In the genomic region with DNA sequence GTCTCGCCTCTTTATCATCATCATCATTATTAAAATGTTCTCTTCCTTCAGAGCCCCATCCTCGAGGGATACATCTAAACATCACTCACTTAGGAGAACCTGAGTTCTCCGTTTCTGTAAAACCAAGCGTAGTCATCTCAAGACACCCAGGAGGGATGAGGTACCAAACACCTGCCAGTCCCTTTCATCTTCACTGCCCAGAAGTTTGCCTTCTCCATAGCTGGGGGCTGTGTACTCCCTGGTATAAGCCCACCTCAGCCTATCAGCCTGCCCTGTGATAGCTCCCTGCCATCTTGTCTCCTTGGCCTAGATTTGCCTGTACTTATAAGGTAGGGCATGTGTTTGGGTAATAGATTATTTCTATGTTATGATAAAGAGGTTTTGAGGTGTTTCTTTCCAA, we compare ENCODE assay signal across 8 mouse cellular contexts. TPM values are rescaled to one million over a fixed set of nuclear protein-coding genes. Genes with fewer than 3 reads are reported as not detected.
DNase-seq lines count a peak whose midpoint lies in the region; ATAC-seq and TF ChIP-seq lines count a peak whose summit lies in the region.

No protein-coding gene starts in this region.

- TF ChIP-seq CTCF in gastrocnemius, adult 2 months (IDR thresholded peaks at IDR 0.05): no peak
- TF ChIP-seq CTCF in CH12.LX (conservative IDR thresholded peaks at IDR 0.05 in 1 of 2, IDR thresholded peaks at IDR 0.05 in 1 of 2; ENCODE audit: low read depth in 2 of 2, low read length in 2 of 2): no peak

- H3K27me3 ChIP-seq in CH12.LX (replicated peaks): no peaks in the 10 kb centered on the region
- H3K27me3 ChIP-seq in heart, embryonic 16.5 days (ENCODE audit: control insufficient read depth, insufficient read depth, low read length): no peaks in the 10 kb centered on the region

- no peak for DNase-seq in gastrocnemius, adult 2 months
- no peak for DNase-seq in gastrocnemius, postnatal 10 days
- DNase-seq in CH12.LX (ENCODE audit: extremely low read depth): no peak
- DNase-seq in right cerebral cortex, postnatal 14 days: no peak
- no peak for DNase-seq in cerebellum, adult 11-12 months
- no peak for DNase-seq in left cerebral cortex, postnatal 36 days (ENCODE audit: low spot score in 2 of 2)

- peaks cover 8 to 40% of the 10 kb centered on the region in 2 experiments for H3K4me1 ChIP-seq in CH12.LX (ENCODE audit: control insufficient read depth in 1 of 2, insufficient read depth in 2 of 2)
- peaks cover 12% of the 10 kb centered on the region for H3K4me1 ChIP-seq in heart, embryonic 16.5 days (ENCODE audit: control insufficient read depth, insufficient read depth, low read length)

- intact Hi-C loops in gastrocnemius, adult 2 months (cut with DNase I): loop anchor here (5.0 kb wide), 1 partner anchor 79 kb away; the partner anchor contains the start of gene Osbpl9
- intact Hi-C loops in left cerebral cortex, postnatal 36 days (cut with DNase I): no loop called here

- TF ChIP-seq RAD21 in CH12.LX (IDR thresholded peaks at IDR 0.05; ENCODE audit: low read depth, low read length): no peak

- no peak for TF ChIP-seq POLR2A in CH12.LX (IDR thresholded peaks at IDR 0.05; ENCODE audit: low read depth, low read length)

- H3K4me3 ChIP-seq in gastrocnemius, adult 2 months: peak overlapping the region; percentile 95
- H3K4me3 ChIP-seq in CH12.LX (replicated peaks in 1 of 3; ENCODE audit: low read depth in 2 of 3, low read length in 2 of 3, poor library complexity in 1 of 3) (peak overlapping the region; percentile 79 to 93 (median 92)), macrophage (ENCODE audit: inconsistent target) (peak overlapping the region; percentile 62)
- H3K4me3 ChIP-seq in heart, embryonic 16.5 days (ENCODE audit: low read length): peak overlapping the region; percentile 92

- ATAC-seq in heart, embryonic 16.5 days (replicated peaks; ENCODE audit: extremely low read depth, insufficient read depth, low FRiP score): no peak

- peak overlapping the region; percentile 93 for H3K9ac ChIP-seq in CH12.LX (ENCODE audit: insufficient read depth, low read depth)
- H3K9ac ChIP-seq in heart, embryonic 16.5 days (ENCODE audit: low read length): peak overlapping the region; percentile 91

- TF ChIP-seq EP300 in CH12.LX (IDR thresholded peaks at IDR 0.05; ENCODE audit: low read length): no peak

- H3K9me3 ChIP-seq in CH12.LX (replicated peaks; ENCODE audit: low read length): no peaks in the 10 kb centered on the region
- no peaks in the 10 kb centered on the region for H3K9me3 ChIP-seq in heart, embryonic 16.5 days (replicated peaks; ENCODE audit: control insufficient read depth, low read length)

- H3K36me3 ChIP-seq in CH12.LX (replicated peaks in 1 of 2; ENCODE audit: control insufficient read depth in 1 of 2, insufficient read depth in 1 of 2, low read length in 1 of 2): peaks cover 0 to 8% of the 10 kb centered on the region in 2 experiments
- no peaks in the 10 kb centered on the region for H3K36me3 ChIP-seq in heart, embryonic 16.5 days (ENCODE audit: control insufficient read depth, insufficient read depth)
- H3K36me3 ChIP-seq in macrophage (ENCODE audit: inconsistent target): no peaks in the 10 kb centered on the region

- dilution Hi-C loops in CH12.LX (cut with MboI; ENCODE audit: extremely low pct_ligation_motif_present, extremely low pct_unique_long_range_greater_than_20kb, low sequenced_read_pairs): no loop called here

- in situ Hi-C loops in CH12.LX (cut with MboI; ENCODE audit: low pct_ligation_motif_present, low pct_unique_long_range_greater_than_20kb, low sequenced_read_pairs): no loop called here

- peak overlapping the region; percentile 67 for H3K4me2 ChIP-seq in CH12.LX (ENCODE audit: insufficient read depth, low read depth, poor library complexity, severe bottlenecking)
- peak overlapping the region; percentile 90 for H3K4me2 ChIP-seq in heart, embryonic 16.5 days (ENCODE audit: low read depth, low read length)

- peak overlapping the region; percentile 97 for H3K27ac ChIP-seq in gastrocnemius, adult 2 months
- peak overlapping the region; percentile 58 for H3K27ac ChIP-seq in CH12.LX (ENCODE audit: insufficient read depth, low read depth)
- H3K27ac ChIP-seq in heart, embryonic 16.5 days (ENCODE audit: low read length): no peak overlapping the region
- H3K27ac ChIP-seq in macrophage: 0 out of 2 replicates have a peak overlapping the region, but pooled peaks have one; percentile 21

- H3K79me2 ChIP-seq in CH12.LX (replicated peaks; ENCODE audit: control insufficient read depth, extremely low read depth, insufficient read depth, poor library complexity, severe bottlenecking) (peaks cover 43% of the 10 kb centered on the region), macrophage (ENCODE audit: inconsistent target) (peaks cover 56% of the 10 kb centered on the region)

- 14% methylated on average over 4 of the region's 4 CpGs for WGBS in heart, embryonic 16.5 days
- 29% methylated on average over 3 of the region's 4 CpGs for WGBS in macrophage (ENCODE audit: missing documents)

TF ChIP-seq in CH12.LX, 34 proteins besides CTCF, POLR2A, EP300 and RAD21:
- TF ChIP-seq CHD2 (IDR thresholded peaks at IDR 0.05; ENCODE audit: low read length): no peak
- no peak for TF ChIP-seq BHLHE40 (IDR thresholded peaks at IDR 0.05; ENCODE audit: low read depth, low read length)
- no peak for TF ChIP-seq PAX5 (IDR thresholded peaks at IDR 0.05; ENCODE audit: low read length)
- no peak for TF ChIP-seq IRF4 (IDR thresholded peaks at IDR 0.05; ENCODE audit: low read depth, low read length)
- TF ChIP-seq CHD1 (IDR thresholded peaks at IDR 0.05; ENCODE audit: low read depth, low read length): no peak
- TF ChIP-seq GABPA (IDR thresholded peaks at IDR 0.05; ENCODE audit: insufficient replicate concordance, low read depth, low read length): no peak
- TF ChIP-seq JUN (IDR thresholded peaks at IDR 0.05; ENCODE audit: insufficient read depth, low read depth, low read length): no peak
- TF ChIP-seq SMC3 (IDR thresholded peaks at IDR 0.05; ENCODE audit: low read depth, low read length): no peak
- no peak for TF ChIP-seq SIN3A (IDR thresholded peaks at IDR 0.05; ENCODE audit: low read length)
- TF ChIP-seq MYC (IDR thresholded peaks at IDR 0.05; ENCODE audit: low read depth, low read length): no peak
- no peak for TF ChIP-seq TBP (conservative IDR thresholded peaks at IDR 0.05; ENCODE audit: low read depth, low read length)
- TF ChIP-seq MAX (IDR thresholded peaks at IDR 0.05; ENCODE audit: low read length): no peak
- no peak for TF ChIP-seq KAT2A (IDR thresholded peaks at IDR 0.05; ENCODE audit: insufficient replicate concordance, low read length)
- TF ChIP-seq MAFK (IDR thresholded peaks at IDR 0.05; ENCODE audit: insufficient replicate concordance, low read length): no peak
- TF ChIP-seq TCF12 (IDR thresholded peaks at IDR 0.05; ENCODE audit: low read depth, low read length): no peak
- TF ChIP-seq NELFE (IDR thresholded peaks at IDR 0.05; ENCODE audit: low read depth, low read length): no peak
- no peak for TF ChIP-seq USF2 (conservative IDR thresholded peaks at IDR 0.05; ENCODE audit: low read depth, low read length)
- TF ChIP-seq HCFC1 (IDR thresholded peaks at IDR 0.05; ENCODE audit: low read depth, low read length): no peak
- TF ChIP-seq ELF1 (IDR thresholded peaks at IDR 0.05; ENCODE audit: low read depth, low read length): no peak
- TF ChIP-seq MAZ (IDR thresholded peaks at IDR 0.05; ENCODE audit: low read depth, low read length): no peak

RNA-seq across cellular contexts. Expression of gene Eps15, which starts 1.1 kb away (rescaled TPM):
- 10 to 100 TPM; 67.6 to 83.7 TPM for total RNA-seq in gastrocnemius, adult 2 months (2021)
- 10 to 100 TPM; 50.4 to 53.8 TPM for total RNA-seq in gastrocnemius, postnatal 10 days (2021)
- total RNA-seq in CH12.LX (2012; rRNA removed): 23.4 and 24.8 TPM in 2 replicates
- 39.6 and 41.5 TPM in 2 replicates for total RNA-seq in CH12.LX (2014; rRNA removed)
- polyA plus RNA-seq in CH12.LX (2012; ENCODE audit: insufficient read length, low read depth): 54.5 and 60.4 TPM in 2 replicates
- polyA plus RNA-seq in heart, embryonic 16.5 days (2015; fragmentation: Nextera tagmentation; extraction: Ambion mirVana): 30.3 and 31.1 TPM in 2 replicates
- total RNA-seq in macrophage (2018; cell fraction: chromatin; rRNA removed): 100 to 1,000 TPM; 139 to 365 (median 207) TPM
- total RNA-seq in macrophage (2018; cell fraction: cytosol; rRNA removed): 100 to 1,000 TPM in 13 of 26 experiments, 10 to 100 TPM in 13; 78.0 to 151 (median 106) TPM
- total RNA-seq in macrophage (2018; cell fraction: nucleus; rRNA removed): 100 to 1,000 TPM in 23 of 26 experiments, 10 to 100 TPM in 3; 86.4 to 258 (median 131) TPM
- 96.6 to 124 TPM (median 102 TPM) in 3 replicates for polyA plus RNA-seq in macrophage (2018)
- total RNA-seq in left cerebral cortex, postnatal 36 days (2021): 100 to 1,000 TPM; 184 to 202 TPM

RNA-seq across cellular contexts. Expression of gene Calr4, which starts 46.9 kb away (rescaled TPM):
- total RNA-seq in gastrocnemius, adult 2 months (2021): under 1 TPM in 1 of 2 experiments, not detected in 1; 0.15 TPM
- not detected for total RNA-seq in gastrocnemius, postnatal 10 days (2021)
- total RNA-seq in CH12.LX (2012; rRNA removed) (not detected in 2 replicates), CH12.LX (2014; rRNA removed) (not detected in 2 replicates)
- polyA plus RNA-seq in CH12.LX (2012; ENCODE audit: insufficient read length, low read depth) (not detected in 2 replicates), macrophage (2018) (0.15 TPM in 1 of 3 replicates, not detected in the others)
- 0.09 TPM in 1 of 2 replicates, not detected in the other for polyA plus RNA-seq in heart, embryonic 16.5 days (2015; fragmentation: Nextera tagmentation; extraction: Ambion mirVana)
- 1 to 10 TPM in 1 of 26 experiments, under 1 TPM in 5, not detected in 20; 0.49 to 1.1 (median 0.75) TPM for total RNA-seq in macrophage (2018; cell fraction: chromatin; rRNA removed)
- total RNA-seq in macrophage (2018; cell fraction: cytosol; rRNA removed): not detected
- under 1 TPM in 3 of 26 experiments, not detected in 23; 0.35 to 0.66 (median 0.48) TPM for total RNA-seq in macrophage (2018; cell fraction: nucleus; rRNA removed)
- under 1 TPM; 0.36 to 0.94 TPM for total RNA-seq in left cerebral cortex, postnatal 36 days (2021)
